Mouse (Mus musculus) heart, postnatal 0 days (tissue): ENCODE measurements at regions not wholly inside any gene's neighbourhood (a gene's known extent, or its start where the extent isn't known, plus 50 kb on each side); places are given as distances from the start of the nearest gene placed in this dataset.

ENCODE experiments used
- ATAC-seq: fragments of 200-750 bp; cut with Nextera tagmentation; 2 replicates; pipeline ENCODE4 v1.8.0; 2017; ENCODE audit warnings: low read depth, moderate number of reproducible peaks, moderate library complexity; ENCODE audit not compliant: insufficient read depth
- DNase-seq: peaks from one replicate; pipeline ENCODE4 v3.0.0-alpha.2; 2016; ENCODE audit warnings: low spot score
- H3K27ac ChIP-seq: fragments of 300-500 bp; sonication (generic); 2 replicates; pipeline ENCODE4 v1.5.1; 2014; ENCODE audit warnings: low read depth, mild to moderate bottlenecking
- H3K27me3 ChIP-seq: fragments of 300-500 bp; sonication (generic); 2 replicates; pipeline ENCODE4 v1.6.1; 2014; ENCODE audit warnings: low read length, mixed read lengths; ENCODE audit not compliant: control insufficient read depth, insufficient read depth
- H3K36me3 ChIP-seq: fragments of 300-500 bp; sonication (generic); replicated peaks from 2 replicates; pipeline ENCODE4 v1.6.1; 2014; ENCODE audit warnings: low read length, mixed read lengths; ENCODE audit not compliant: control insufficient read depth, insufficient read depth
- H3K4me1 ChIP-seq: fragments of 300-500 bp; sonication (generic); 2 replicates; pipeline ENCODE4 v1.6.1; 2014; ENCODE audit warnings: antibody characterized with exemption; ENCODE audit not compliant: control insufficient read depth, insufficient read depth
- H3K4me2 ChIP-seq: fragments of 300-500 bp; sonication (generic); 2 replicates; pipeline ENCODE4 v1.6.1; 2014; ENCODE audit warnings: low read depth, mild to moderate bottlenecking, low read length, moderate library complexity
- H3K4me3 ChIP-seq: fragments of 300-500 bp; sonication (generic); 2 replicates; pipeline ENCODE4 v1.5.1; 2014; ENCODE audit warnings: low read depth, low read length
- H3K9ac ChIP-seq: fragments of 300-500 bp; sonication (generic); replicated peaks from 2 replicates; pipeline ENCODE4 v1.6.1; 2014; ENCODE audit warnings: low read depth, low read length, mixed read lengths
- H3K9me3 ChIP-seq: fragments of 300-500 bp; sonication (generic); replicated peaks from 2 replicates; pipeline ENCODE4 v1.6.1; 2016; ENCODE audit warnings: low read length; ENCODE audit not compliant: control insufficient read depth
- CTCF ChIP-seq: IDR thresholded peaks from 2 replicates; pipeline ENCODE4 v1.5.1; 2016; ENCODE audit warnings: antibody characterized with exemption, control low read depth, low read depth
- EP300 ChIP-seq: IDR thresholded peaks from 2 replicates; pipeline ENCODE4 v1.6.1; 2016; ENCODE audit warnings: antibody characterized with exemption, low read depth
- WGBS: fragments of 180-500 bp; shearing (Covaris S2); extraction: QIAGEN DNeasy Blood & Tissue Kit; methylation state at CpG from one replicate; pipeline ENCODE4 v1.1.7; 2014; 5-methylcytosine and 5-hydroxymethylcytosine counted together

GRCm38 (mm10) chr15:72205950-72206349, 1628.4 kb upstream of the Gm6569 start:
- DNase-seq (peak; percentile 10), ATAC-seq (no peak)
- Histone ChIP-seq H3K9ac (no peak overlapping the region), H3K4me3 (no peak overlapping the region), H3K27ac (no peak overlapping the region), H3K36me3 (no peaks in the 10 kb centered on the region), H3K4me2 (no peak overlapping the region), H3K4me1 (no peaks in the 10 kb centered on the region), H3K9me3 (no peaks in the 10 kb centered on the region), H3K27me3 (no peaks in the 10 kb centered on the region)
- TF ChIP-seq EP300 (no peak), CTCF (peak; percentile 72)
- 14% methylated on average over 9 of the region's 9 CpGs for WGBS

- no peak for TF ChIP-seq CTCF
- no peak for TF ChIP-seq EP300
- Histone ChIP-seq H3K36me3 (no peaks in the 10 kb centered on the region), H3K4me1 (no peaks in the 10 kb centered on the region), H3K27ac (no peak overlapping the region), H3K27me3 (no peaks in the 10 kb centered on the region), H3K4me2 (no peak overlapping the region), H3K4me3 (no peak overlapping the region), H3K9ac (no peak overlapping the region), H3K9me3 (no peaks in the 10 kb centered on the region)
- DNase-seq (no peak), ATAC-seq (no peak)
- WGBS, result 55% methylated on average over 4 of the region's 4 CpGs
Observed at GRCm38 (mm10) chr15:72207589-72207988, 1626.8 kb upstream of the Gm6569 start.

GRCm38 (mm10) chr15:72208076-72208475, 1626.3 kb upstream of the Gm6569 start:
- H3K4me3 ChIP-seq, result no peak overlapping the region
- no peaks in the 10 kb centered on the region for H3K4me1 ChIP-seq
- ATAC-seq (no peak), DNase-seq (no peak)
- no peak overlapping the region for H3K27ac ChIP-seq
- no peaks in the 10 kb centered on the region for H3K9me3 ChIP-seq
- no peak overlapping the region for H3K4me2 ChIP-seq
- TF ChIP-seq CTCF (no peak), EP300 (no peak)
- no peaks in the 10 kb centered on the region for H3K27me3 ChIP-seq
- 44% methylated on average over 4 of the region's 4 CpGs for WGBS
- no peaks in the 10 kb centered on the region for H3K36me3 ChIP-seq
- H3K9ac ChIP-seq, result no peak overlapping the region

GRCm38 (mm10) chr15:72208973-72209372, 1625.4 kb upstream of the Gm6569 start:
- no peak overlapping the region for H3K9ac ChIP-seq
- H3K4me1 ChIP-seq, result no peaks in the 10 kb centered on the region
- no peak overlapping the region for H3K27ac ChIP-seq
- no peak for TF ChIP-seq EP300
- TF ChIP-seq CTCF, result no peak
- H3K4me2 ChIP-seq, result no peak overlapping the region
- 82% methylated on average over 7 of the region's 7 CpGs for WGBS
- H3K27me3 ChIP-seq, result no peaks in the 10 kb centered on the region
- H3K4me3 ChIP-seq, result no peak overlapping the region
- DNase-seq (no peak), ATAC-seq (no peak)
- H3K9me3 ChIP-seq, result no peaks in the 10 kb centered on the region
- no peaks in the 10 kb centered on the region for H3K36me3 ChIP-seq

- DNase-seq (no peak), ATAC-seq (no peak)
- no peaks in the 10 kb centered on the region for H3K9me3 ChIP-seq
- TF ChIP-seq EP300 (no peak), CTCF (no peak)
- H3K27ac ChIP-seq, result no peak overlapping the region
- no peaks in the 10 kb centered on the region for H3K4me1 ChIP-seq
- 73% methylated on average over 5 of the region's 5 CpGs for WGBS
- no peaks in the 10 kb centered on the region for H3K27me3 ChIP-seq
- H3K4me2 ChIP-seq, result no peak overlapping the region
- H3K4me3 ChIP-seq, result no peak overlapping the region
- no peak overlapping the region for H3K9ac ChIP-seq
- H3K36me3 ChIP-seq, result no peaks in the 10 kb centered on the region
Observed at GRCm38 (mm10) chr15:72217731-72218130, 1616.6 kb upstream of the Gm6569 start.

- TF ChIP-seq CTCF, result no peak
- TF ChIP-seq EP300, result no peak
- Histone ChIP-seq H3K9me3 (no peaks in the 10 kb centered on the region), H3K27ac (no peak overlapping the region), H3K4me3 (no peak overlapping the region), H3K27me3 (no peaks in the 10 kb centered on the region), H3K36me3 (no peaks in the 10 kb centered on the region), H3K9ac (no peak overlapping the region), H3K4me2 (no peak overlapping the region), H3K4me1 (no peaks in the 10 kb centered on the region)
- no peak for ATAC-seq
- DNase-seq, result no peak
- WGBS, result 78% methylated on average over 7 of the region's 7 CpGs
Observed at GRCm38 (mm10) chr15:72219985-72220384, 1614.4 kb upstream of the Gm6569 start.
